Mouse (Mus musculus) liver, postnatal 0 days (tissue): ENCODE measurements around the gene Abca2. TPM values are rescaled to one million over a fixed set of nuclear protein-coding genes. Genes with fewer than 3 reads are reported as not detected.

ENCODE experiments used
- ATAC-seq: fragments of 200-750 bp; cut with Nextera tagmentation; 2 replicates; pipeline ENCODE4 v1.8.0; 2017; ENCODE audit warnings: mild to moderate bottlenecking, moderate library complexity
- DNase-seq: peaks from one replicate; pipeline ENCODE4 v3.0.0-alpha.2; 2016
- H3K27ac ChIP-seq: fragments of 300-500 bp; sonication (generic); 2 replicates; pipeline ENCODE4 v1.5.1; 2014; ENCODE audit warnings: antibody characterized with exemption, moderate library complexity, mild to moderate bottlenecking, low read depth
- H3K27me3 ChIP-seq: fragments of 300-500 bp; sonication (generic); 2 replicates; pipeline ENCODE4 v1.6.1; 2014; ENCODE audit warnings: low read length, control low read depth, mixed read lengths; ENCODE audit not compliant: insufficient read depth
- H3K36me3 ChIP-seq: fragments of 300-500 bp; sonication (generic); replicated peaks from 2 replicates; pipeline ENCODE4 v1.6.1; 2014; ENCODE audit warnings: mild to moderate bottlenecking, control low read depth, low read length, moderate library complexity, mixed read lengths; ENCODE audit not compliant: insufficient read depth
- H3K4me1 ChIP-seq: fragments of 300-500 bp; sonication (generic); 2 replicates; pipeline ENCODE4 v1.6.1; 2014; ENCODE audit warnings: antibody characterized with exemption, mild to moderate bottlenecking, control low read depth; ENCODE audit not compliant: insufficient read depth
- H3K4me2 ChIP-seq: fragments of 300-500 bp; sonication (generic); 2 replicates; pipeline ENCODE4 v1.6.1; 2014; ENCODE audit warnings: low read depth, mild to moderate bottlenecking, low read length, moderate library complexity, mixed read lengths
- H3K4me3 ChIP-seq: fragments of 300-500 bp; sonication (generic); 2 replicates; pipeline ENCODE4 v1.5.1; 2014; ENCODE audit warnings: low read depth, low read length
- H3K9ac ChIP-seq: fragments of 300-500 bp; sonication (generic); replicated peaks from 2 replicates; pipeline ENCODE4 v1.6.1; 2014; ENCODE audit warnings: mild to moderate bottlenecking, moderate library complexity
- H3K9me3 ChIP-seq: fragments of 300-500 bp; sonication (generic); 2 replicates; pipeline ENCODE4 v1.6.1; 2016; ENCODE audit warnings: mild to moderate bottlenecking, control low read depth, low read length, mixed read lengths
- CTCF ChIP-seq: sonication (generic); IDR thresholded peaks from 2 replicates; pipeline ENCODE4 v1.5.1; 2016; ENCODE audit warnings: antibody characterized with exemption, low read depth
- EP300 ChIP-seq: IDR thresholded peaks from 2 replicates; pipeline ENCODE4 v1.6.1; 2016; ENCODE audit warnings: antibody characterized with exemption, low read depth, mild to moderate bottlenecking
- WGBS: fragments of 180-500 bp; shearing (Covaris S2); extraction: QIAGEN DNeasy Blood & Tissue Kit; methylation state at CpG from one replicate; pipeline ENCODE4 v1.1.7; 2014; ENCODE audit not compliant: insufficient replicate concordance; 5-methylcytosine and 5-hydroxymethylcytosine counted together
- polyA plus RNA-seq: library from polyadenylated mRNA; unstranded; fragments of >200 nt; fragmentation: Nextera tagmentation; extraction: Ambion mirVana; gene quantifications from 2 replicates; pipeline ENCODE4 v1.2.1, GENCODE M21; 2015

Gene Abca2
- 0.71 and 0.87 TPM in 2 replicates for polyA plus RNA-seq

DNA sequence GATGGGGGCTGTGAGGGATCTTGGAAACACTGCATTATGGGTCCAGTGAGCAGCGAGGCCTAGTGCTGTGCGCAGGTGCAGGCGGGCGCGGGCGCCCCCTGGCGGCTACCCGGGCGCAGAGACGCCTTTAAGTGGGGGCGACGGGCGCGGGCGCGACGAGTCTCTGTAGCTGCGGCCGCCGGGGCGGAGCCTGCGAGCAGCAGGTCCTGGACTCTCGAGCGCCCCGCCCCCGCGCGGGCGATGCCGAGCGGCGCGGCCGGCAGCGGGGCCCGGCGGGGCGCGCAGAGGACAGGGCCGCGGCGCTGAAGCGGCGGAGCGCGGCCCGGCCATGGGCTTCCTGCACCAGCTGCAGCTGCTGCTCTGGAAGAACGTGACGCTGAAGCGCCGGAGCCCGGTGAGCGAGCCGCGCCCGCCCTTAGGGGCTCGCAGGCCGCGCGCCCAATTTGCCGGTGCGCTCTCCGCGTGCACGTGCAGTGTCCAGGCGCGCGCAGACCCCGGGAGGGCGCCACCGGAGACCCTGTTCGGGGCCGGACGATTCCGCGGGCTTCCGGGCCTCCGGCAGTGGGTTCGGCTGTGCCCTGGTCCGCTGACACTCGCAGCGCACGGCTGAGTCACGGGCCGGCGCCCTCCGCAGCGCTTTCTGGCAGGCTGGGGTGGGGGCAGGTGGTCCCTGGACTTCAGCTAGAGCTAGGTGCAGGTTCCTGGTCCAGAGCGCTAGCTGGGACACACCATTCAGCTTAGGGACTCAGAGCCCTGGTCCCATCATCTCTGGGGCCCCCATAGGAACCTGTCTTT lies at the start of gene Abca2:
Gene Abca2, plus strand, starts transcription at position 262 of the 795 bp plus-strand sequence.
- peak within 1 kb of the TSS; percentile 100 for H3K4me2 ChIP-seq
- WGBS, result 1% methylated on average over 71 of the region's 89 CpGs
- ATAC-seq (peak; percentile 89), DNase-seq (peak; percentile 93)
- peak within 1 kb of the TSS; percentile 68 for H3K9ac ChIP-seq
- no peaks in the 10 kb centered on the region for H3K36me3 ChIP-seq
- no peaks in the 10 kb centered on the region for H3K9me3 ChIP-seq
- no peak within 1 kb of the TSS for H3K27ac ChIP-seq
- H3K27me3 ChIP-seq, result peaks cover 3% of the 10 kb centered on the region; the same call in 1 of the 2 replicates
- H3K4me1 ChIP-seq, result peaks cover 9% of the 10 kb centered on the region; the same call in 1 of the 2 replicates
- peak within 1 kb of the TSS; percentile 59 for H3K4me3 ChIP-seq
- peak; percentile 94 for TF ChIP-seq CTCF
- TF ChIP-seq EP300, result no peak

- 53% methylated on average over 5 of the region's 5 CpGs for WGBS
- peak; percentile 86 for ATAC-seq
- no peaks in the 10 kb centered on the region for H3K9me3 ChIP-seq
- H3K9ac ChIP-seq, result no peak overlapping the region
- peaks cover 11% of the 10 kb centered on the region; the same call in 1 of the 2 replicates for H3K4me1 ChIP-seq
- TF ChIP-seq CTCF, result no peak
- no peak for TF ChIP-seq EP300
- peak overlapping the region; percentile 24; the same call in 1 of the 2 replicates for H3K27ac ChIP-seq
- no peaks in the 10 kb centered on the region for H3K27me3 ChIP-seq
- no peak overlapping the region for H3K4me3 ChIP-seq
- no peak for DNase-seq
- H3K4me2 ChIP-seq, result no peak overlapping the region
- no peaks in the 10 kb centered on the region for H3K36me3 ChIP-seq
Measured at GRCm38 (mm10) chr2:25384492-25384891, 44.0 kb upstream of the Abca2 start.

DNA sequence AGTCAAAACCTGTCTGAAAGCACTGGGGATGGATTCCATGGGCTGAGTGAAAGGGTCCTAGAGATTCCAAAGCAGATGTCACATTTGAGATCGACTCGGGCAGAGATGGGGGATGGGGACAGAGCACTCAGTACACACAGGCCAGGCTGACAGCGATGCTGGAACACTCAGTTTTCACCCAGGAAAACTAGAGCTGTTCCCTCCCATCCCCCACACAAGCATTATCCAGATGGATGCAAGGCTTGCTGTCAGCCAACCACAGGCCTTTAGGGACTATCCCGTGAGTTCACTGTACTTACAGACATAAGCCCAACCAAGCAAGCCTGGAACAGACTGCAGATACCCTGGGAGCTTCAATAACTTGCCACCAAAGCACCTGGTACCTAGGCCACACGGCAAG lies 37.2 kb upstream of the Abca2 start:
- Histone ChIP-seq H3K9ac (no peak overlapping the region), H3K27me3 (peaks cover 20% of the 10 kb centered on the region), H3K27ac (no peak overlapping the region), H3K9me3 (no peaks in the 10 kb centered on the region), H3K4me3 (no peak overlapping the region), H3K4me1 (peaks cover 11% of the 10 kb centered on the region), H3K4me2 (no peak overlapping the region), H3K36me3 (no peaks in the 10 kb centered on the region)
- DNase-seq (no peak), ATAC-seq (no peak)
- TF ChIP-seq CTCF (no peak), EP300 (no peak)
- WGBS, result 61% methylated on average over 5 of the region's 5 CpGs

- Histone ChIP-seq H3K9me3 (no peaks in the 10 kb centered on the region), H3K27me3 (peaks cover 46% of the 10 kb centered on the region), H3K9ac (no peak overlapping the region), H3K36me3 (no peaks in the 10 kb centered on the region), H3K4me3 (no peak overlapping the region), H3K4me1 (peaks cover 16% of the 10 kb centered on the region), H3K27ac (no peak overlapping the region), H3K4me2 (no peak overlapping the region)
- ATAC-seq, result no peak
- DNase-seq, result no peak
- WGBS, result 41% methylated on average over 3 of the region's 3 CpGs
- TF ChIP-seq CTCF, result no peak
- TF ChIP-seq EP300, result no peak
Measured at GRCm38 (mm10) chr2:25394281-25395221, 34.0 kb upstream of the Abca2 start.

DNA sequence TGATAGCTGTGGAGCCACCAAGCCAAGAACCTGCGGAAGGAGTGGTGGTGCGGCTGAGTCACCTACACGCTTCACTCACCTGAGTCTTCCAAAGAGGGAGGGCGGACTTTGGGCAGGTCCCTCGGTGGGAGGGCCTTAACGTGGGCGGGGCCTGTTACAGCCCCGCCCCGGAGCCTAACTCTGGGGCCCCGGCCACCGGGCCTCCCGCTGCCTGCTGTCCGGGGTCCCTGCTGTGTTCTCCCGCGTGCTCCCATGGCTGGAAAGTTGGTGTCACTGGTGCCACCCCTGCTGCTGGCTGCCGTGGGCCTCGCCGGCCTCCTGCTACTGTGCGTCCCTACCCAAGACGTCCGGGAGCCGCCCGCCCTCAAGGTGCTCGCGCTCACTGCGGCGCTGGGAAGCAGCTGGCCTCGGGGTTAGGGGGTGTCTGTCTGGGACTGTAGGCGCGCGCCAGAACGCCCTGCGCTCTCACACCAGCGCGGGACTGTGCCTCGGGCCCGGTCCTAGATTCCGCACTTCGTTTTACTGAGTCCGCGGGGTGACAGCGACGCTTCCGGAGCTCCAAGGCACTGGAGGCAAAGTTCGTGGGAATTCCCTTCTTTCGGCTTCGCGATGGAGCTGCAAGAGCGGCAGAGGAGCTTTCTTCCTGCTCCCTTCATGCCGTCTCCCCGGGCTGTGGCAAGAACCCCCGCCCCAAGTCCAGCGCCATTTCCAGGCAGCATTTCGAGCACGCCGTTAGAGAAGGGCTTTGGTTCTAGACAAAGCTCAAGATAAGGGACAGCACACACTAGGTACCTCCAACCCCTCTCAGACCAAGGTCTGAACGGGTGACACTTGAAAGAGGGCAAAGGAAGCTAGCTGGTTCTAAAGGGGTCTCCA lies 32.5 kb upstream of the Abca2 start, which contains the start of gene Entpd2:
Gene Entpd2, plus strand, starts transcription at position 154 of the 876 bp plus-strand sequence.
- Histone ChIP-seq H3K4me2 (peak within 1 kb of the TSS; percentile 84), H3K9me3 (no peaks in the 10 kb centered on the region), H3K4me3 (peak within 1 kb of the TSS; percentile 47), H3K4me1 (peaks cover 16% of the 10 kb centered on the region), H3K9ac (peak within 1 kb of the TSS; percentile 54), H3K36me3 (no peaks in the 10 kb centered on the region), H3K27me3 (peaks cover 57% of the 10 kb centered on the region), H3K27ac (no peak within 1 kb of the TSS; the same call in 1 of the 2 replicates)
- WGBS, result 3% methylated on average over 57 of the region's 57 CpGs
- peak; percentile 85 for ATAC-seq
- peak; percentile 20; the same call in 1 of the 2 replicates for TF ChIP-seq CTCF
- no peak for TF ChIP-seq EP300
- DNase-seq, result peak; percentile 56
